Mouse (Mus musculus): ENCODE results near the gene Fgfr2.
A peak's percentile ranks its signal among the peaks of the same experiment; 100 is the strongest.
"Not testable (repeated sequence)": the region's sequence is repeated elsewhere in the genome, so short reads cannot be mapped to it uniquely, and the experiment has no call there.

Fgfr2 gene

GRCm38 (mm10) chr7:132679549-132679948 is 443.6 kb downstream of the Fgfr2 start:
- no peak for DNase-seq

- no peak for DNase-seq
Observed at GRCm38 (mm10) chr7:132679117-132679516, 444.0 kb downstream of the Fgfr2 start.

GRCm38 (mm10) chr7:132675922-132676321 is 447.2 kb downstream of the Fgfr2 start:
- no peak for DNase-seq

GRCm38 (mm10) chr7:132673931-132674755 is 449.0 kb downstream of the Fgfr2 start:
- DNase-seq: no peak

- peak; percentile 68 for DNase-seq
Observed at GRCm38 (mm10) chr7:132672481-132672959, 450.6 kb downstream of the Fgfr2 start.

GRCm38 (mm10) chr7:132670863-132671165 is 452.3 kb downstream of the Fgfr2 start:
- DNase-seq: no peak

- DNase-seq: no peak
Observed at GRCm38 (mm10) chr7:132669999-132670862, 452.9 kb downstream of the Fgfr2 start.

GRCm38 (mm10) chr7:132668604-132669003 is 454.5 kb downstream of the Fgfr2 start:
- no peak for DNase-seq

- no peak for DNase-seq
Observed at GRCm38 (mm10) chr7:132666516-132666915, 456.6 kb downstream of the Fgfr2 start.

- DNase-seq: no peak
Observed at GRCm38 (mm10) chr7:132665664-132666382, 457.3 kb downstream of the Fgfr2 start.

- no peak for DNase-seq
Observed at GRCm38 (mm10) chr7:132664815-132665214, 458.3 kb downstream of the Fgfr2 start.

- DNase-seq: not testable (repeated sequence)
Observed at GRCm38 (mm10) chr7:132662831-132663230, 460.3 kb downstream of the Fgfr2 start.

GRCm38 (mm10) chr7:132659633-132660032 is 463.5 kb downstream of the Fgfr2 start:
- DNase-seq: no peak

- no peak for DNase-seq
Observed at GRCm38 (mm10) chr7:132658688-132659087, 464.5 kb downstream of the Fgfr2 start.

- DNase-seq: no peak
Observed at GRCm38 (mm10) chr7:132658058-132658450, 465.1 kb downstream of the Fgfr2 start.

GRCm38 (mm10) chr7:132657371-132658057 is 465.6 kb downstream of the Fgfr2 start:
- DNase-seq: no peak

GRCm38 (mm10) chr7:132656548-132656947 is 466.6 kb downstream of the Fgfr2 start:
- DNase-seq: peak; percentile 86

- peak; percentile 88 for DNase-seq
Observed at GRCm38 (mm10) chr7:132656075-132656474, 467.1 kb downstream of the Fgfr2 start.

- DNase-seq: no peak
Observed at GRCm38 (mm10) chr7:132654412-132654811, 468.7 kb downstream of the Fgfr2 start.

- DNase-seq: no peak
Observed at GRCm38 (mm10) chr7:132646514-132646913, 476.6 kb downstream of the Fgfr2 start.

GRCm38 (mm10) chr7:132644605-132645279 is 478.4 kb downstream of the Fgfr2 start:
- DNase-seq: no peak

- no peak for DNase-seq
Observed at GRCm38 (mm10) chr7:132641606-132642005, 481.5 kb downstream of the Fgfr2 start.

Measured in right cerebral cortex, adult 18-20 months (tissue).